In the genomic region with DNA sequence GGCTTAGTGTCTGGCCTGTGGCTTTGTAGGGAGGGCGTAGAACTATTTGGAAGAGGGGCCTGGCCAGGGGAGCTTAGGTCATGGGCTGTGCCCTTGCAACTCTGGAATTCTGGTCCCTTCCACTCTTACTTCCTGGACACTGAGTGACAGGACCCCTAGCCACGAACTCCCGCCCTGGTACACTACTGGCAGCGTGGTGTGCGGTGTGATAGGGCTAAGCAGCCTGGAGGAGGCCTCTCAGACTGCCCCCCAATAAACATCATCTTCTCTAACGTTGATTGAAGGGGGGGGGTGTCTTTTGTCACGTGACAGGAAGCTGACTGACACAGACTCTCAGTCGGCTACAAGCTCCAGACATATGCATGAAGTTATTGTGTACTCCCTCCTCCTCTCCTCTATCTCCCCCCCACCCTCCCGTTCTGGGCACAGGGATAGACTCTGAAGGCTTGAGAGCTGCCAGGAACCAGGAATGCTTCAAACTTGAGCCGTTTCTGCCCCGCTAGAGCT, we compare ENCODE assay signal across 8 mouse cellular contexts. TPM values are rescaled to one million over a fixed set of nuclear protein-coding genes. Genes with fewer than 3 reads are reported as not detected.
A peak's percentile ranks its signal among the peaks of the same experiment; 100 is the strongest.
DNase-seq lines count a peak whose midpoint lies in the region; ATAC-seq and TF ChIP-seq lines count a peak whose summit lies in the region.

No protein-coding gene starts in this region.

- no peaks in the 10 kb centered on the region; the same call in 1 of the 2 replicates for H3K9me3 ChIP-seq in hindbrain, embryonic 16.5 days (ENCODE audit: control insufficient read depth, low read length)
- H3K9me3 ChIP-seq in hindbrain, embryonic 14.5 days (ENCODE audit: control insufficient read depth, low read length), result 0 out of 2 replicates have a peak, but pooled peaks cover 4% of the 10 kb centered on the region
- H3K9me3 ChIP-seq in embryonic facial prominence, embryonic 14.5 days (ENCODE audit: control insufficient read depth, low read length), result peaks cover 7% of the 10 kb centered on the region; the same call in 1 of the 2 replicates
- H3K9me3 ChIP-seq in limb, embryonic 14.5 days (ENCODE audit: control insufficient read depth, low read length), result 0 out of 2 replicates have a peak, but pooled peaks cover 9% of the 10 kb centered on the region

- H3K4me3 ChIP-seq in hindbrain, embryonic 16.5 days (ENCODE audit: low read length), result no peak overlapping the region
- H3K4me3 ChIP-seq in hindbrain, embryonic 14.5 days (replicated peaks; ENCODE audit: low read length), result no peak overlapping the region
- no peak overlapping the region for H3K4me3 ChIP-seq in embryonic facial prominence, embryonic 14.5 days (ENCODE audit: low read depth, low read length)
- H3K4me3 ChIP-seq in limb, embryonic 14.5 days (replicated peaks; ENCODE audit: low read length), result no peak overlapping the region

- TF ChIP-seq POLR2A in limb, embryonic 14.5 days (IDR thresholded peaks at IDR 0.05; ENCODE audit: borderline replicate concordance, extremely low read depth, insufficient read depth, insufficient read length), result no peak

- no peak overlapping the region for H3K4me2 ChIP-seq in hindbrain, embryonic 16.5 days (ENCODE audit: low read length)
- no peak overlapping the region for H3K4me2 ChIP-seq in hindbrain, embryonic 14.5 days (replicated peaks)
- H3K4me2 ChIP-seq in embryonic facial prominence, embryonic 14.5 days (ENCODE audit: low read depth, low read length), result peak overlapping the region; percentile 30
- H3K4me2 ChIP-seq in limb, embryonic 14.5 days (replicated peaks; ENCODE audit: low read depth, low read length, severe bottlenecking), result peak overlapping the region; percentile 31

- no peaks in the 10 kb centered on the region for H3K4me1 ChIP-seq in hindbrain, embryonic 16.5 days (ENCODE audit: control insufficient read depth, insufficient read depth, low read depth, low read length)
- H3K4me1 ChIP-seq in hindbrain, embryonic 14.5 days (replicated peaks; ENCODE audit: control insufficient read depth, insufficient read depth, low read length), result no peaks in the 10 kb centered on the region
- peaks cover 13% of the 10 kb centered on the region for H3K4me1 ChIP-seq in embryonic facial prominence, embryonic 14.5 days (ENCODE audit: control insufficient read depth, insufficient read depth, low read length)
- H3K4me1 ChIP-seq in limb, embryonic 14.5 days (ENCODE audit: control insufficient read depth, insufficient read depth, low read length), result peaks cover 9% of the 10 kb centered on the region

- no peak overlapping the region for H3K9ac ChIP-seq in hindbrain, embryonic 16.5 days (ENCODE audit: low read depth, low read length)
- H3K9ac ChIP-seq in hindbrain, embryonic 14.5 days, result no peak overlapping the region
- no peak overlapping the region for H3K9ac ChIP-seq in embryonic facial prominence, embryonic 14.5 days (ENCODE audit: low read depth, low read length)
- 0 out of 2 replicates have a peak overlapping the region, but pooled peaks have one; percentile 2 for H3K9ac ChIP-seq in limb, embryonic 14.5 days (ENCODE audit: low read depth, low read length, severe bottlenecking)

- no peaks in the 10 kb centered on the region for H3K36me3 ChIP-seq in hindbrain, embryonic 16.5 days (ENCODE audit: control insufficient read depth, insufficient read depth, low read length)
- H3K36me3 ChIP-seq in hindbrain, embryonic 14.5 days (replicated peaks; ENCODE audit: control insufficient read depth, insufficient read depth), result 0 out of 2 replicates have a peak, but pooled peaks cover 3% of the 10 kb centered on the region
- H3K36me3 ChIP-seq in embryonic facial prominence, embryonic 14.5 days (ENCODE audit: control insufficient read depth, insufficient read depth, low read length), result no peaks in the 10 kb centered on the region
- H3K36me3 ChIP-seq in limb, embryonic 14.5 days (ENCODE audit: control insufficient read depth, insufficient read depth, low read length), result no peaks in the 10 kb centered on the region

- H3K27ac ChIP-seq in hindbrain, embryonic 16.5 days (ENCODE audit: low read depth, low read length), result no peak overlapping the region
- no peak overlapping the region for H3K27ac ChIP-seq in hindbrain, embryonic 14.5 days
- peak overlapping the region; percentile 73 for H3K27ac ChIP-seq in embryonic facial prominence, embryonic 14.5 days (replicated peaks; ENCODE audit: low read depth, low read length)
- peak overlapping the region; percentile 43; the same call in 1 of the 2 replicates for H3K27ac ChIP-seq in limb, embryonic 14.5 days (replicated peaks; ENCODE audit: low read depth, low read length)

- H3K27me3 ChIP-seq in hindbrain, embryonic 16.5 days (replicated peaks; ENCODE audit: control insufficient read depth, insufficient read depth, low read length), result no peaks in the 10 kb centered on the region
- no peaks in the 10 kb centered on the region for H3K27me3 ChIP-seq in hindbrain, embryonic 14.5 days (ENCODE audit: control insufficient read depth, insufficient read depth, low read length)
- no peaks in the 10 kb centered on the region for H3K27me3 ChIP-seq in embryonic facial prominence, embryonic 14.5 days (replicated peaks; ENCODE audit: control insufficient read depth, insufficient read depth, low read length)
- H3K27me3 ChIP-seq in limb, embryonic 14.5 days (ENCODE audit: control insufficient read depth, insufficient read depth, low read length), result no peaks in the 10 kb centered on the region

- WGBS in hindbrain, embryonic 16.5 days, result 70% methylated on average over 11 of the region's 11 CpGs
- WGBS in hindbrain, embryonic 14.5 days, result 72% methylated on average over 11 of the region's 11 CpGs
- 37% methylated on average over 11 of the region's 11 CpGs for WGBS in embryonic facial prominence, embryonic 14.5 days
- 47% methylated on average over 11 of the region's 11 CpGs for WGBS in limb, embryonic 14.5 days

- DNase-seq in hindbrain, embryonic 14.5 days (ENCODE audit: low spot score), result no peak
- peak; percentile 62 for DNase-seq in embryonic facial prominence, embryonic 14.5 days (ENCODE audit: low spot score)
- no peak for DNase-seq in limb, embryonic 14.5 days (ENCODE audit: low spot score)
- DNase-seq in spleen, postnatal 36 days (ENCODE audit: low spot score in 2 of 2), result peak; percentile 27 to 44
- DNase-seq in right cerebral cortex, adult 2 months (ENCODE audit: low spot score in 2 of 2), result no peak
- no peak for DNase-seq in yolk sac, embryonic 10.5 days (ENCODE audit: low spot score)
- no peak for DNase-seq in right cerebral cortex, adult 18-20 months

- 0 out of 2 replicates have a peak, but pooled peaks have one; percentile 54 for ATAC-seq in hindbrain, embryonic 16.5 days
- no peak for ATAC-seq in hindbrain, embryonic 14.5 days (ENCODE audit: low FRiP score)
- peak; percentile 79 for ATAC-seq in embryonic facial prominence, embryonic 14.5 days (ENCODE audit: low read depth)
- peak; percentile 44; the same call in 1 of the 2 replicates for ATAC-seq in limb, embryonic 14.5 days (ENCODE audit: low FRiP score, low read depth)

RNA-seq across cellular contexts. Expression of gene Ralbp1, which starts 21.4 kb away (rescaled TPM):
- 52.1 and 58.3 TPM in 2 replicates for polyA plus RNA-seq in hindbrain, embryonic 16.5 days (2015; fragmentation: Nextera tagmentation; extraction: Ambion mirVana)
- 40.5 and 44.2 TPM in 2 replicates for polyA plus RNA-seq in hindbrain, embryonic 14.5 days (2014; fragmentation: Nextera tagmentation; extraction: Ambion mirVana)
- polyA plus RNA-seq in embryonic facial prominence, embryonic 14.5 days (2014; fragmentation: Nextera tagmentation; extraction: Ambion mirVana), result 88.9 and 95.6 TPM in 2 replicates
- 39.9 and 44.2 TPM in 2 replicates for polyA plus RNA-seq in limb, embryonic 14.5 days (2012; rRNA removed)
- polyA plus RNA-seq in limb, embryonic 14.5 days (2014; fragmentation: Nextera tagmentation; extraction: Ambion mirVana), result 132 and 137 TPM in 2 replicates

RNA-seq across cellular contexts. Expression of gene Twsg1, which starts 44.1 kb away (rescaled TPM):
- 48.2 and 52.5 TPM in 2 replicates for polyA plus RNA-seq in hindbrain, embryonic 16.5 days (2015; fragmentation: Nextera tagmentation; extraction: Ambion mirVana)
- 66.0 and 71.2 TPM in 2 replicates for polyA plus RNA-seq in hindbrain, embryonic 14.5 days (2014; fragmentation: Nextera tagmentation; extraction: Ambion mirVana)
- 144 and 157 TPM in 2 replicates for polyA plus RNA-seq in embryonic facial prominence, embryonic 14.5 days (2014; fragmentation: Nextera tagmentation; extraction: Ambion mirVana)
- 91.8 and 103 TPM in 2 replicates for polyA plus RNA-seq in limb, embryonic 14.5 days (2012; rRNA removed)
- 158 and 175 TPM in 2 replicates for polyA plus RNA-seq in limb, embryonic 14.5 days (2014; fragmentation: Nextera tagmentation; extraction: Ambion mirVana)

Comparison
In these comparisons a context has a peak if more than half of its experiments do, and no peak if none do; other contexts are left out.
1. H3K27ac ChIP-seq: peak in embryonic facial prominence, embryonic 14.5 days (single experiment) and limb, embryonic 14.5 days (single experiment); none in hindbrain, embryonic 16.5 days (single experiment) and hindbrain, embryonic 14.5 days (single experiment).
2. H3K4me2 ChIP-seq: peak in embryonic facial prominence, embryonic 14.5 days (single experiment) and limb, embryonic 14.5 days (single experiment); none in hindbrain, embryonic 16.5 days (single experiment) and hindbrain, embryonic 14.5 days (single experiment).
3. DNase-seq: peak in embryonic facial prominence, embryonic 14.5 days (single experiment) and spleen, postnatal 36 days (2 of 2); none in hindbrain, embryonic 14.5 days (single experiment), limb, embryonic 14.5 days (single experiment), right cerebral cortex, adult 2 months (0 of 2), yolk sac, embryonic 10.5 days (single experiment) and right cerebral cortex, adult 18-20 months (single experiment).